Comparison of ENCODE assay signal across 14 mouse cellular contexts in the genomic region with DNA sequence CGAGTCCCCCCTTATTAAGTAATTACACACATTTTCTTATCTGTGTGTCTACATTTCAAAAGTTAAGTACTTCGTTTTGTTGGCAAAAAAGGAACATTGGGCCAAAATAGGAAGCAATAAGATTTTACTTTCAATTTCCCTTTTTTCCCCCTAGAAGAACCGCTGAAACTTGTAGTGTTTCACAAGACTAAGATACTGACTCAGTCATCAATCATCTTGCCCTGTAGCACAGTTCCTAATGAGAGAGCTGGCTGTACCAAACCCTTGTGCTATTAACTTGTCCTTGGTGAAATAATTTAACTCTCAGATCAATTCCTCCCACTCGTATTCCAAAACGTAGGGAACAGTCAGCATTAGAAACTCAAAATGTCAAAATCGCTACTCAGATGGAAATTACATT.
A peak's percentile ranks its signal among the peaks of the same experiment; 100 is the strongest.
DNase-seq lines count a peak whose midpoint lies in the region; ATAC-seq and TF ChIP-seq lines count a peak whose summit lies in the region.
"Had no signal": no experiment of that assay in that cellular context is flagged by ENCODE, and none has a peak within 500 bp of the region (broad histone marks: within the 10 kb centered on the region; RNA-seq: fewer than 3 reads in every experiment).

No protein-coding gene starts in this region.

- no peaks in the 10 kb centered on the region for H3K36me3 ChIP-seq in liver, adult 2 months (ENCODE audit: control insufficient read depth, insufficient read depth, low read length)
- no peaks in the 10 kb centered on the region for H3K36me3 ChIP-seq in C2C12 (ENCODE audit: control insufficient read depth, insufficient read depth)
- H3K36me3 ChIP-seq: heart, embryonic 10.5 days; midbrain, embryonic 12.5 days had no signal

- intact Hi-C loops in gastrocnemius, postnatal 36 days (cut with DNase I) = no loop called here

- H3K79me2 ChIP-seq in liver, adult 2 months (ENCODE audit: control insufficient read depth, insufficient read depth, low read length) = no peaks in the 10 kb centered on the region
- H3K79me2 ChIP-seq in C2C12 (ENCODE audit: control insufficient read depth, insufficient read depth) = no peaks in the 10 kb centered on the region

- no peaks in the 10 kb centered on the region for H3K27me3 ChIP-seq in liver, adult 2 months (ENCODE audit: control insufficient read depth, insufficient read depth, low read length)
- H3K27me3 ChIP-seq in C2C12 (ENCODE audit: control insufficient read depth, insufficient read depth, insufficient read length) = no peaks in the 10 kb centered on the region
- H3K27me3 ChIP-seq: midbrain, embryonic 12.5 days; Patski had no signal

- WGBS in liver, adult 2 months = 71% methylated on average over 6 of the region's 6 CpGs

- no peaks in the 10 kb centered on the region for H3K4me1 ChIP-seq in liver, adult 2 months (ENCODE audit: control insufficient read depth, insufficient read depth, low read length)
- peaks cover 2% of the 10 kb centered on the region; the same call in 1 of the 2 replicates for H3K4me1 ChIP-seq in embryonic fibroblast, embryonic 13.5 days (ENCODE audit: control insufficient read depth, insufficient read depth, low read length)
- H3K4me1 ChIP-seq: heart, embryonic 10.5 days; midbrain, embryonic 12.5 days had no signal

- ATAC-seq in neutrophil, adult 5-6 weeks (ENCODE audit: extremely low read depth, insufficient number of reproducible peaks, low FRiP score, poor library complexity, severe bottlenecking) = peak; percentile 44; the same call in 1 of the 2 replicates
- ATAC-seq: Patski had no signal

- H3K4me3 ChIP-seq in liver, adult 2 months (ENCODE audit: insufficient read depth, low read depth, low read length) = no peak overlapping the region
- no peak overlapping the region for H3K4me3 ChIP-seq in C2C12 (ENCODE audit: insufficient read depth, poor library complexity, severe bottlenecking)
- H3K4me3 ChIP-seq in embryonic fibroblast, embryonic 13.5 days (ENCODE audit: insufficient read depth, low read length) = no peak overlapping the region
- H3K4me3 ChIP-seq: heart, embryonic 10.5 days; midbrain, embryonic 12.5 days had no signal

- TF ChIP-seq CTCF in liver, adult 2 months (IDR thresholded peaks at IDR 0.05; ENCODE audit: low read depth, low read length) = no peak
- TF ChIP-seq CTCF in C2C12 (IDR thresholded peaks at IDR 0.05; ENCODE audit: control insufficient read depth, insufficient read depth, insufficient read length) = no peak
- TF ChIP-seq CTCF in embryonic fibroblast, embryonic 13.5 days (IDR thresholded peaks at IDR 0.05; ENCODE audit: borderline replicate concordance, insufficient read depth, low read length) = no peak

- H3K9ac ChIP-seq in liver, adult 2 months (ENCODE audit: low read depth, low read length) = no peak overlapping the region
- H3K9ac ChIP-seq: liver, embryonic 14.5 days; midbrain, embryonic 12.5 days had no signal

- H3K27ac ChIP-seq in liver, adult 2 months (replicated peaks; ENCODE audit: insufficient read depth, low read depth, low read length) = no peak overlapping the region
- H3K27ac ChIP-seq in embryonic fibroblast, embryonic 13.5 days (ENCODE audit: insufficient read depth, low read length) = peak overlapping the region; percentile 34
- H3K27ac ChIP-seq: heart, embryonic 10.5 days; liver, embryonic 14.5 days; midbrain, embryonic 12.5 days had no signal

- no peak for TF ChIP-seq POLR2A in liver, adult 2 months (IDR thresholded peaks at IDR 0.05; ENCODE audit: extremely low read depth, insufficient read depth, low read length)
- TF ChIP-seq POLR2A in embryonic fibroblast, embryonic 13.5 days (IDR thresholded peaks at IDR 0.05; ENCODE audit: low read depth, low read length) = no peak

- H3ac ChIP-seq in C2C12 (ENCODE audit: control insufficient read depth, insufficient read length, low read depth) = no peak overlapping the region

- H3K79me3 ChIP-seq in C2C12 (ENCODE audit: low read depth) = no peaks in the 10 kb centered on the region

- DNase-seq in liver, adult 2 months (ENCODE audit: extremely low read depth, low read depth, low spot score) = peak; percentile 27
- DNase-seq in liver = no peak
- no peak for DNase-seq in gastrocnemius, postnatal 36 days
- no peak for DNase-seq in left cerebral cortex, adult 18-20 months (ENCODE audit: low spot score in 2 of 2)
- no peak for DNase-seq in thymus, postnatal 25 days
- DNase-seq: cerebellum, postnatal 10 days; spleen, adult 18-20 months had no signal

TF ChIP-seq in C2C12, 6 proteins besides CTCF, POLR2A, EP300 and RAD21:
- no peak for TF ChIP-seq USF1 (IDR thresholded peaks at IDR 0.05; ENCODE audit: low read depth)
- TF ChIP-seq CEBPB (IDR thresholded peaks at IDR 0.05; ENCODE audit: low read depth) = peak; percentile 39
- no peak for TF ChIP-seq MYOD1 (IDR thresholded peaks at IDR 0.05; ENCODE audit: control insufficient read depth, insufficient read length, low read depth)
- TF ChIP-seq FOSL1 (IDR thresholded peaks at IDR 0.05; ENCODE audit: insufficient read depth, low read length, poor library complexity, severe bottlenecking) = no peak
- TF ChIP-seq MAX (IDR thresholded peaks at IDR 0.05) = no peak
- TF ChIP-seq MYOG (IDR thresholded peaks at IDR 0.05; ENCODE audit: control insufficient read depth, extremely low read depth, insufficient read length) = no peak
